Mouse (Mus musculus): ENCODE data around the gene Olfr807. TPM values are rescaled to one million over a fixed set of nuclear protein-coding genes. Genes with fewer than 3 reads are reported as not detected.

Olfr807 gene
- not detected for total RNA-seq (2023)

GRCm38 (mm10) chr10:129757693-129758092, at the start of gene Olfr807:
Olfr807 (minus strand) TSS chr10:129757793.

GRCm38 (mm10) chr10:129804296-129804695, 46.7 kb upstream of the Olfr807 start, which contains the start of gene Olfr811:
Olfr811 (minus strand) TSS chr10:129804396.

DNA sequence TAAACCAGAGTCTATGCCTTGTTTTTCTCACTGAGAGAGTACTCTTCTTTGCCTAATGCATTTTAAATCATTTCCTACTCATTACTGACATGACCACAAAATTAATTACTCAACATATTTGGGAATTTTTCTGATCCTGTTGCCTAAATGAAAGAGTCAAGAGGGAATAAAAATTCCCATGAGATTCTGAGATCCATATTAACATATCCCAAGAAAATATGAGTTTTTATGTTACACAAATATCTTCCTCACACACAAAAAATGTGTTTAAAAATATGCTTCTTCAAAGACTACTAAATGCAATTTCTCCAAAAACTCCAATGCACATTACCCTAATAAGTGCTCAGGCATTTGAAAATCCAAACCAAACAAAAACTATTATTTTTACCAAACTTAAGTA, 37.2 kb upstream of the Olfr807 start, which contains the start of gene Olfr810:
Gene Olfr810, minus strand, starts transcription at position 101 of the 400 bp plus-strand sequence.

DNA sequence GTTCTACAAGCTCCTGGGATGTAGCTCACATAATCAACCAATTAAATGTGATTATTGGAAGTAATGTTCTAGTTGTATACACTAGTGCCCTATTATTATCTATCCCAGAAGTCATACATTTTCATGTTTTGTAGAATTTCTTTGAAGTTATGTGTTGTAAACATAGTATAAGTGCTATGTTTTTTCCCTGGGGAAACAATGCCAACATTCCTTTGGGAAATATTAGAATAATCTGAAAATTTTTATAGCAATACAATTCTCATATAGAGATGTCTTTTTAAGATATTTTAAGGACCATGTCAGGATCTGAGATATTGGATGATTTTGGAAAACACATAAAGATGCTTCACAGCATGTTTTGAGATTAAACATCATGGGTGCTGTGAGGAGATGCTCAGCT, 16.7 kb upstream of the Olfr807 start, which contains the start of gene Olfr809:
Gene Olfr809, plus strand, starts transcription at position 301 of the 400 bp plus-strand sequence.

GRCm38 (mm10) chr10:129765182-129765581, 7.6 kb upstream of the Olfr807 start, which contains the start of gene Olfr808:
Olfr808 (plus strand) TSS chr10:129765482.

GRCm38 (mm10) chr10:129741821-129742220, 15.8 kb downstream of the Olfr807 start, which contains the start of gene Olfr806:
Olfr806 (minus strand) TSS chr10:129741921.

DNA sequence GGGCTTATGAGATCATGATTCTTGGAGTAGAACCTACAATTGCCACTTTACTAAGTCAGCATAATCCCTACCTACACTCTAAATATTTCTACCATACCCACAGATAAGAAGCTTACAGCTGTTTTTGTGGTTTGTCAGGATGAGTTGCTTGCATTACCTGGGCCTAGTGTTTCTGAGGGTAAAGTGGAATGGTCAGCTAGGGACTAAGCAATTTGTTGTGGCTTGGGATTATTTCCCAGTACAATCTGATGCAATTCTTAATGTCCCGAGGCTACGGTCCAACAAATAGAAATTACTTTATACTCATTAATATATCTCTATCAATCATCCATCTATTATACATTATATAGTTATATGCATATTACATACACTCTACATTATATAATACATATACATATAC, 28.3 kb downstream of the Olfr807 start, which contains the start of gene Olfr805:
Gene Olfr805, minus strand, starts transcription at position 101 of the 400 bp plus-strand sequence.

Other genes starting within 250 kb of the Olfr807 start
- gene Olfr791, start 236.0 kb downstream of the Olfr807 start, total RNA-seq (2023) = not detected
- gene Olfr792, start 218.6 kb downstream of the Olfr807 start, total RNA-seq (2023) = not detected
- not detected for gene Olfr794, start 190.1 kb downstream of the Olfr807 start, total RNA-seq (2023)
- not detected for gene Olfr796, start 145.2 kb downstream of the Olfr807 start, total RNA-seq (2023)
- gene Olfr798, start 129.9 kb downstream of the Olfr807 start, total RNA-seq (2023) = not detected
- gene Olfr799, start 120.3 kb downstream of the Olfr807 start, total RNA-seq (2023) = not detected
- gene Olfr800, start 100.1 kb downstream of the Olfr807 start, total RNA-seq (2023) = not detected
- not detected for gene Olfr801, start 83.9 kb downstream of the Olfr807 start, total RNA-seq (2023)
- gene Olfr802, start 69.6 kb downstream of the Olfr807 start, total RNA-seq (2023) = not detected
- gene Olfr803, start 63.5 kb downstream of the Olfr807 start, total RNA-seq (2023) = not detected
- gene Olfr804, start 54.6 kb downstream of the Olfr807 start, total RNA-seq (2023) = not detected
- not detected for gene Olfr805, start 28.4 kb downstream of the Olfr807 start, total RNA-seq (2023)
- not detected for gene Olfr806, start 15.9 kb downstream of the Olfr807 start, total RNA-seq (2023)
- gene Olfr808, start 7.7 kb upstream of the Olfr807 start, total RNA-seq (2023) = not detected
- gene Olfr809, start 16.8 kb upstream of the Olfr807 start, total RNA-seq (2023) = not detected
- not detected for gene Olfr810, start 37.1 kb upstream of the Olfr807 start, total RNA-seq (2023)
- gene Olfr811, start 46.6 kb upstream of the Olfr807 start, total RNA-seq (2023) = not detected
- not detected for gene Olfr812, start 88.3 kb upstream of the Olfr807 start, total RNA-seq (2023)
- not detected for gene Olfr813, start 97.6 kb upstream of the Olfr807 start, total RNA-seq (2023)
- not detected for gene Olfr814, start 122.1 kb upstream of the Olfr807 start, total RNA-seq (2023)
- gene Olfr815, start 148.1 kb upstream of the Olfr807 start, total RNA-seq (2023) = not detected
- not detected for gene Olfr816, start 157.8 kb upstream of the Olfr807 start, total RNA-seq (2023)
- not detected for gene Olfr818, start 191.3 kb upstream of the Olfr807 start, total RNA-seq (2023)
- gene Olfr819, start 209.5 kb upstream of the Olfr807 start, total RNA-seq (2023) = not detected
- not detected for gene Olfr247, start 218.3 kb upstream of the Olfr807 start, total RNA-seq (2023)
- gene Gm10310, start 227.3 kb upstream of the Olfr807 start, total RNA-seq (2023) = not detected